Mouse (Mus musculus): ENCODE measurements around the gene Tas2r110.

The Tas2r110 gene

GRCm38 (mm10) chr6:132867708-132868107 is at the start of gene Tas2r110:
Gene Tas2r110 (plus strand): TSS chr6:132868008.
- no peak for DNase-seq (ENCODE audit: low spot score)

DNA sequence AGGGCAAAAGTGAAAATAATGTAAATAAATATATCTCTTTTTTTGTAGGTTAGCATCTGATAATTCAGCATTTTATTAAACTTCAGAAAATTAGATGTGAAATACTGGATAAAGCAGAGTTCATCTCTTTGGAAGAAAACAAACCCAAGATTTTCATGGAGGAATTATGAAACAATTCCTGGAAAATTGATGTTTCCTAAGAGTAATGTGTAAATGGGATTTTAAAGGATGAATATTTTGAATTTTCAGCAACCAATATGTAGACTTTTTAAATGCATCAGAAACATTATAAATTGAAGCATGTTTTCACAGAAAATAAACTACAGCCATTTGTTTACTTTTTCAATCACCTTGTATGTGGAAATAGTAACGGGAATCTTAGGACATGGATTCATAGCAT is 21.0 kb upstream of the Tas2r110 start, which contains the start of gene Tas2r123:
Tas2r123 (plus strand) TSS at position 301 of the 400 bp plus-strand sequence.
- DNase-seq (ENCODE audit: low spot score) = no peak

DNA sequence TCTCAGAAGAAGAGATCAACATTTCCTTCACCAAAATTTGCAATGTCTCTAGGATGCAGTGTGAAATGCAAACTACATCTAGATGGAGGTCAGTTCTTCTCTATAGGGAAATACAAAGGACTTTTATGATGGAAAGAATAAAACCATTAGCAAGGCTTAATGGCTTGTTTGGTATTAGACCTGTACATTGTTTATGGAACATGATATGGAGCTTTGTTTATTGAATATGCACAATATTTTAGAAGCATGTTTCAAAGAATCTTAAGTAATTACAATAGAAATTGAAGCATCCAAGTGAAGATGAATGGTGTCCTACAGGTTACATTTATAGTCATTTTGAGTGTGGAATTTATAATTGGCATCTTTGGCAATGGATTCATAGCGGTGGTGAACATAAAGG is 12.7 kb upstream of the Tas2r110 start, which contains the start of gene Tas2r116:
Tas2r116 (plus strand) TSS at position 301 of the 400 bp plus-strand sequence.
- no peak for DNase-seq (ENCODE audit: low spot score)

DNA sequence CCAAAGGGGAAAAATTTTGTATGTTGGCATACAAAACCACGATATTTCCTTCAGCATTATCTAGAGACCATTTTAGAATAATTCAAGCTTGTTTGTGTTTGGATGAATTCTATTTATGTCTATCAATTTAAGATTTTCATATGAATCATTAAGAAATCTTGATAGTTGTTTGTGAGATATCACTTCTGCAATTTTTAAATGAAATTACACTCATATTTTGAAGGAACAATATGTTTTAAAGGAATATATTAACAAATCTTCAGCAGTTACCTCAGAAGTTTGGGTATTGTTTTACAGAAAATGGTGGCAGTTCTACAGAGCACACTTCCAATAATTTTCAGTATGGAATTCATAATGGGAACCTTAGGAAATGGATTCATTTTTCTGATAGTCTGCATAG is 24.9 kb downstream of the Tas2r110 start, which contains the start of gene Tas2r113:
Tas2r113 (plus strand) TSS at position 301 of the 400 bp plus-strand sequence.
- DNase-seq (ENCODE audit: low spot score) = no peak

GRCm38 (mm10) chr6:132909351-132909750 is 41.5 kb downstream of the Tas2r110 start, which contains the start of gene Tas2r125:
Gene Tas2r125 (plus strand): TSS chr6:132909651.
- DNase-seq (ENCODE audit: low spot score) = no peak
